Mouse (Mus musculus) CD4-positive naive resting alpha-beta T cell, adult 57 days (primary cell): ENCODE data around the gene Gabra4. TPM values are rescaled to one million over a fixed set of nuclear protein-coding genes. Genes with fewer than 3 reads are reported as not detected.

Experiments
- total RNA-seq: library from RNA; stranded (reverse); gene quantifications from one replicate; pipeline ENCODE4 v1.2.4, GENCODE M21; 2023

Gene Gabra4
- not detected for total RNA-seq

DNA sequence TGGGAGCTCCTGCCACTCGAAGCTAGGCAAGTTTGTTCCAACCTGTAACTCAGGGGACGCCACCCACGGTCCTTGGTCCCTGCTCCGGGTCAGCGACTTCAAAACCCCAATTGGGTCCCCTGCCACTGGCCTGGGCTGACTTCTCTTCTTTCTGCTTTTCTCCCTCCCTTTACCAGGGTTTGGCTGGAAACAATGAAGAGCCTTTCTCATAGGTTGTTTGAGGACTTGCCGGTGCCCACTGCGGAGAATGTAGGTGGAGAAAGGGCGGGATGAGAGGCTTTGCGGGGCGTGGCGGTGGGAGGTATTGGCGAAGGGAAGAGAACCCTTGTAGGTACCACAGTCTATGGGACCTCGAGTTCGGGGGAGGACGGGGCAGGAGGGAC is at the start of gene Gabra4:
Gene Gabra4 (minus strand): TSS at position 194 of the 383 bp plus-strand sequence.

DNA sequence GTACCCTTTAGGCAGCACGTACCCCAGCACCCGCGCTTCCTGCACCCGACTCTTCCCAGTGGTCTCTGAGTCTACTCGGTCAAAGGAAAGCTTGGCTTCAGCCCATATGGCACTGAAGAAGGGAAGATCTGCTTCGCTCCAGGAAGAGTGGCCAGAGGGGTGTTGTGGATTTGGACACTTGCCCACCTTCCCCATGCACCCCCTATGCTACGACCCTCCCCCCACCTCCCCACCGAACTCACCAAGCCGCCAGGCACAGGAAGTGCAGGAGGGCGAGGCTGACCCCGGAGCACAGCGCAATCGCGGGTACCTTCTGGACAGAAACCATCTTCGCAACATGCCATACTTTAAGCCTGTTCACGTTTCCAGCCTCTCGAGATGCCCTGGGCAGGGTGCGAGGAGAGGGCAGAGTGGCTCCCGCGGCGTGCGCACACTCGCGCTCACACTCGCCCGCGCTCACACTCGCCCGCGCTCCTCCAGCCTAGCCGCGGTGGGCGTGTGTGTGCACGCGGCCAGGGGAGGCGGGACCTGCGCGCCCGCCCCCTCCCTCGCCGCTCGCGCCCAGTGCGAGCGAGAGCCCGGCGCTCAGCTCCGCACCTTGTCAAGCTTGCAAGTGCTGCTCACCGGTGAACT is 510 bp downstream of the Gabra4 start, which contains the start of gene Gabrb1:
Gene Gabrb1 (plus strand): TSS at position 632 of the 633 bp plus-strand sequence.

DNA sequence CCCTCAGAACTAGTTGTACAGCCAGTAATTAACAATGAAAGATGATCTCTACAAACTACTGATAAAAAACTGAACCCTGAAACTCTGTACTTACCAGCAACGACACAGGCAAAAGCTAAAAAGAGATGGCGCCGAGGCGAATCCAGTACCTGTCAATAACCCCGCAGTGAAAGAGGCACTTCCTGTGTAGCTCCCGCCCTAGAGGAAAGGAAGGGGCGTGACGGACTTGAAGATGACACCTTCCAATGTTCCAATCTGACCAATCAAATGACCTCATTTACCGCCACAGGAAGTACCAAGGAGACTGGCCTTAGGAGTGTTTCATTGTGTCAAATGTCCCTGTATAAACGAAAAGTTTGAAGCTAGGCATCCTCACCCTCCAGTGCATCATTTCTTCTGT is 110.0 kb downstream of the Gabra4 start, which contains the start of gene Cox7b2:
Gene Cox7b2 (minus strand): TSS at position 127 of the 400 bp plus-strand sequence.

Other genes starting within 250 kb of the Gabra4 start
- gene Cox7b2, start 110.1 kb downstream of the Gabra4 start, total RNA-seq, result not detected
- not detected for gene Gabrb1, start 195 bp downstream of the Gabra4 start, total RNA-seq